Mouse (Mus musculus) testis, postnatal 10 days (tissue): ENCODE measurements at regions not wholly inside any gene's neighbourhood (a gene's known extent, or its start where the extent isn't known, plus 50 kb on each side); places are given as distances from the start of the nearest gene placed in this dataset.

Experiments
- DNase-seq: peaks from one replicate; pipeline ENCODE4 v3.0.0; 2021; ENCODE audit warnings: low spot score

DNA sequence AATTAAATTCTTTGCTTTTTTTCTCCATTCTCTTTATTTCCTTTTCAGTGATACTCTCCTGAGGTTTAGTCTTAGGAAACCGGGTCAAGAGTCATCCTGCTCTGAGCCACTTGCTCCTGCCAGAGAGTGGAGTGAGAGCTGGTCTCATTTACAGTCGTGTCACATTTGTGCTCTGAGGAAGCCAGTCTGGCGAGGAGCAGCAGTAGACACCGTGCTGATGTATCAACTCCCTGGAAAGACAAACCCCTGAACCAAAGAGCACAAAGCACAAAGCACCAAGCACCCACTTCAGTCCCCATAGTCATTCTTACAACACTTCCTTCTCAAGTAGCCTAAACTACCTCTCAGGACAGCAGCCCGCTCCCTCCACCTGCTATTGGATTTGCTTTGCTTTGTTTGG is 390.7 kb downstream of the Wdr11 start:
- no peak for DNase-seq

DNA sequence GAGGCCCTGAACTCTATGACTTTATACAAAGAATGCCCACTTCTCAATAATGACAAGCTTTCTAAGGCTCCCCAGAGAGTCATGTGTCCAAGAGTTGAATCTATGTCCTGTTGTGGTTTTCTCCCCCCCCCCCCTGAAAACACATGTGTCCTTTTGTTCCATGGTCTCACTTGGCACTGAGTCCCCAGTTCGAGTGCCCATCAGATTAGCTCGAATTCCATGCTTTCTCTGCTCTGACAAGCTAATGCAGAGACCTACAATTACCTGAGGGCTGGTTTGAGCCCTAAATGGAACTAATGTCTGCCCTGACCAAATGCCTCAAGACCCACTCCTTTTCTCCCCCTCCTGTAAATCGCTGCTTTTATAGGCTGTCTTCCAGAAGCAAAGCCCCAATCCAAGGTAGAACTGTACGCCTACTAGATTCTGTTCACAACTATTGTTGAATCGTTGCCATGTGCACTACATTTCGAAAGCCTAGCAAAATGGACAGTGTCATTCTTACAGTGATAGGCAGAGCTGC is 392.0 kb downstream of the Wdr11 start:
- no peak for DNase-seq

GRCm38 (mm10) chr7:129984367-129984766 is 392.7 kb downstream of the Wdr11 start:
- DNase-seq = no peak

- DNase-seq = no peak
These were observed 395.5 kb downstream of the Wdr11 start for GRCm38 (mm10) chr7:129987119-129987665.

- no peak for DNase-seq
These were observed 396.1 kb downstream of the Wdr11 start for GRCm38 (mm10) chr7:129987713-129988112.

GRCm38 (mm10) chr7:129993446-129994223 is 402.0 kb downstream of the Wdr11 start:
- DNase-seq = no peak

DNA sequence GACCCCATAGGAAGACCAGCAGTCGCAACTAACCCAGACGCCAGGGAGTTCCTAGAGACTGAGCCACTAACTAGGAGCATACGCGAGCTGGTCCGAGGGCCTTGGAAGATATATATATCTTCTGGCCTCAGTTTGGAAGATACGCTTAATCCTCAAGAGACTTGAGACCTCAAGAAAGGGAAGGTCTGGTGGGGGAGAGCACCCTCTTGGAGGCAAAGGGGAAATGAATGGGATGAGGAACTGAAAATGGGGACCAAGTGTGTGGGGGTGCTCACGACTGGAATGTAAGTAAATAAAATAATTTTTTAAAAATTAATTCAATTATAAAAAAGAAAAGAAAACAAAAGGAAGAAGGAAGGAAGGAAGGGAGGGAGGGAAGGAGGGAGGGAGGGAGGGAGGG is 403.9 kb downstream of the Wdr11 start:
- DNase-seq = no peak

DNA sequence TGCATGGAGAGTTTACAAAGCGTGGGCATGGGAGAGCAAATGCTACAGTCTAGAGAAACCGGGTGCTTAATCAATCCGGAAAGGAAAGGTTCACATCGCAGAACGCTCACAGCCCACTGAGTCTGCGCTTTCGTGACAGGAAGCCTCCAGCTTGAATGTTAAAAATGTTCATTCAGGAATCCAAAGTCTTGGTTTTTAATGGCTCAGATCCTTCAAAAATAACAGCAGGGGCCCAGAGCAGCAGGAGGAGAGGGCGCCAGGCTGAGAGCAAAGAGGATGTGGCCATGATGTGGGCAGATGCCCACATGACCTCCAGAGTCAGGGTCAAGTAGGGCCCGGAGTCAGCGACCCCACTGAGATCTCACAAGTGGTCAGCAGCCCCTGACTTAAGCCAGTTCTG is 409.4 kb downstream of the Wdr11 start:
- no peak for DNase-seq

DNA sequence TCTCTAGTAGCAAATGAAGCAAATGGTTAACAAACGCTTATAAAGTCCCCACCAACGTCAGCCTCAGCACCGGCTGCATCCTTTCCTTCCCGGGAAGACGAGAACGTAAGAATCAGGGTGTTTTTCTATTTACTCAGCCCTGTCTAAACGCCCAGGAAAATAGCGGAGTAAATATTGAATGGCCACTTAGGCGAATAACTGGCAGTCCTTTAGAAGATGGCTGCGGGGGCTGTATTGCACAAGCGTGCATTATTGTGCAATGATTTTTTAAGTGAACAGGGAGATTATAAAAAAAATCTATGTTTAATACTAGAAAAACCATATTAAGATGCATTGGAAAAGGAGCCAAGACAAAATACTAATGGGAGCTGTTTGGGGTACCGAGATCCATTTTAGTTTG is 410.3 kb downstream of the Wdr11 start:
- DNase-seq = no peak

GRCm38 (mm10) chr7:130005406-130005805 is 413.7 kb downstream of the Wdr11 start:
- no peak for DNase-seq

- DNase-seq = no peak
These were observed 416.4 kb downstream of the Wdr11 start for GRCm38 (mm10) chr7:130007993-130008583.

DNA sequence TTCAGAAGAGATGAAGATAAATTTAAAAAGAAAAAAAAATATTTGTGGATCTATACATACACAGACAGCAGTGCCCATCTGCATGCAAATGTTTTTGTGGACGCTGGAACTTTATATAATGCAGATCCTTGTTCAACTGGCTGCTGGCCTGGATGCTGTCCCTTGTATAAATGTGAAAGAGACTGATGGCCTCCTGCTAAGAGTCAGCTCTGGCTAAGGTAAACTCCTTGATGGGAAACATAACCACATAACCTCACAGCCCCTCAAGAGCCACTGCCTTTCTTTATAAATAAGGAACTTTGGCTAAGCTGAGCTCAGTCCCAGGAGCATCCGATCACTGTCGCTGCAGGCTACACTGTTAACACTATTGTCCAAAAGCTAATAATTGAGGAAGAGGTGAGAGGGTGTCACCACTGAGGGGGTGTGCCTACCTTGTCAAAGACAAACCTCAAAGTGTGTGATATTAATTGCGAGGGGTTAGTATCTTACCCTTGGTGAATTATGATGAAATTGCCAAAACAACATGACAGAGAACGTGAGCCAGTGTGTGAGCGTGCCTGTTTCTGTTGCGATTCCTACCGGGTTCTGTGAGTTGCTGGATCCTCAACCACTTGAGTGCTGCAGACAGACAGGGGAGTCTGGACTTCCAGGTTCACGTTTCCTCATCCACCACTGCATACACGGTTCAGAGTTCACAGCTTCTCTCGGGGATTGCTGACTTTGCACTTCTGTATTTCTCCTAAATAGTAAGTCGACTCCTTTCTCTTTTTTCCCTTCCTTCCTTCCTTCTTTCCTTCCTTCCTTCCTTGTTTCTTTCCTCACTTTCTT is 417.1 kb downstream of the Wdr11 start:
- DNase-seq = no peak

GRCm38 (mm10) chr7:130012067-130012466 is 420.4 kb downstream of the Wdr11 start:
- no peak for DNase-seq

- no peak for DNase-seq
These were observed 421.4 kb downstream of the Wdr11 start for GRCm38 (mm10) chr7:130013109-130013508.

DNA sequence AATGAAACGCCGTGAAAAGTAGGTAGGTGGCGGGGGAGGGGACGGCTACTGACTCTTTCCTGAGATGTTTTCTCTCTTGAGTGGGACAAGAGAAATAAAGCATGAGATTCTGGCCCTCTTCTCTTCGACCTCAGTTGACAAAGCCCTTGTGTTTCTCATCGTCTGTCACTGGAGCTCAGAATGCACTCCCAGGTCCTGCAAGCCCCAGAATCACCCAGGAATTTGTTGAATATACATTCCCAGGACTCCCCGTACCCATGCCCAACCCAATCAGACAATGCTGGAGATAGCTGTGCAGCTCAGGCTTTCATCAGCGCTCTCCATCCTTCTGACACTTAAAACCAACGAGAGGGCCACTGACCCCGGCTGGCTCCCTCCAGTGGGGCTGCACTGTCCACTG is 422.9 kb downstream of the Wdr11 start:
- DNase-seq = no peak

DNA sequence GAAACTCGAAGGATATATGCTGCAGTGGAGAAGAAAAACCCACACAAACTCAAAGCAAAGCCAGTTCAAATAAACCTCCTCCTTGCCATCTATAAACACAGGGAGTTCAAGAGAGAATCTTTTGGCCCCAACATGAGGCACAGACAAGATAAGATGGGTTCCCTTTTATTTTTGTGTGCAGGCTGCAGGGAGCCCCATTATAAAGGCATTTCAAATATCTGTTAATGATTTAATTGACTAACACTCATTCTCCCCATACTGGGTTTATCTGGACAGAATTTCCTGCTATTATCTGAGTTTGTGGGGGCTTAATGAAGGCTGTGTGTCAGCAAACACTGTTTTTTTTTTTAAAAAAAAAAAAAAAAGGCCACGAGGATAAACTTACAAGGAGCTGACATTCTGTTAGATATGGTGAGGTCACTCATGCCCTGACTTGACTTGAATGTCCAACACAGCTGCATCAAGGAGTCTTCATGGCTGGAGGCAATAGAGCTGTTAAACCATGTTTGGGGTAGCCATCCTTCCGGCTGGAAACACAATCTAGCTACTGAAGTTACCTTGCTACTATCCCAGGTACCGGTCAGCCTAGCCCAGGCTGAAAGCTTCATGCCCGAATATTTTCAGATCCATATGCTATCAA is 423.8 kb downstream of the Wdr11 start:
- DNase-seq = no peak

- no peak for DNase-seq
These were observed 424.6 kb downstream of the Wdr11 start for GRCm38 (mm10) chr7:130016015-130016874.

DNA sequence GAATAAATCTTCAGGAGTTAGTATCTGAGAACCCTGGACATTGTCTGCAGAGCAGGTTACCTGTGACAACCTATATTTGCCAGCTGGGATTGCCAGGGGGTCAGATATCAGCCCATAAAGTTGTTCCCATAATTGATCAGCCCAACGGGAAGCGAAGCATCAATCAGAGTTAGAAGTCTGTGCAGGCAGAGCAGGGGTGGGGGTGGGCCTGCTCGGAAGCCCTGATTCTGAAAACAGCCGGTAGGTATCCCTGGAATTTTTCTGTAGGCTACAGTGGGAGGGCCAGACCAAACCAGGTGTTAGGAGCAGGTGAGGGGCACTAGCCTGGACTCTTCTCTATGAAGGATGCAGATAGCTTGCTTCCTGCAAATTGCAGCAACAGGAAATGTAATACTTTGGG is 427.2 kb downstream of the Wdr11 start:
- no peak for DNase-seq

DNA sequence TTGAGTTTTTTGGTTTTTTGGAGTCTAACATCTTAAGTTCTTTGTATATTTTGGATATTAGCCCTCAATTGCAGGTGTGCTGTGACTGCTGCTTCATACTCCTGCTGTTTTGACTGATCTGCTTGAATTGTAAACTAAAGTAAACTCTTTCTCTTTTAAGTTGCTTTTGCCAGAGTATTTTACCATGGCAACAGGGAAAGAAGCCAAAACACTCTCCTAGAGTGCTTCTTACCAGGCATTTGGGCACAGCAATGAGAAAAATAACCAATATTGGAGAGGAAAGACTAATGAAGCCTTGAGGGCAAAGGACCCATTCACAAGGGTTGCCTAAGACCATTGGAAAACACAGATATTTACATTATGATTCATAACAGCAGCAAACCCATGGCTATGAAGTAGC is 437.3 kb downstream of the Wdr11 start:
- DNase-seq = no peak

DNA sequence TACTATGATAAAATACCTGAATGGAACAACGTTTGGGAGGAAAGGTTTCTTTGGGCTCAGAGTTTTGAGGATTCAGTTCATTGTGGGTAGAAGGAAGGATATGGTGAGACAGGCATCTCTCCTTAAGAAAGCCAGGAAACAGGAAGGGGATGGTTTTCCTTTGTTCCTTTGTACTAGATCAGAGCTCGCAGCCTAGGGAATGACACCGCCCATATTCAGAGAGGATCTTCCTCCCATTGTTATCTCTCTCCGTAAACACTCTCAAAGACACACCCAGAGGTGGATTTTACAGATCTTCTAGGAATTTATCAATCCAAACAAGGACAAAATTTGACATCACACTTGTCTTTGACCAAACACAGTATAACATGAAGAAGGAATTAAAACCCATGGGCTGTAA is 439.0 kb downstream of the Wdr11 start:
- DNase-seq = no peak

- no peak for DNase-seq
These were observed 444.6 kb downstream of the Wdr11 start for GRCm38 (mm10) chr7:130036235-130036634.
